Mouse (Mus musculus) olfactory bulb, adult 2 months (tissue): Measurements from ENCODE around the gene Myl6. TPM values are rescaled to one million over a fixed set of nuclear protein-coding genes. Genes with fewer than 3 reads are reported as not detected.

Experiments
- H3K27ac ChIP-seq: fragments of 200-500 bp; 2 replicates; pipeline ENCODE4 v1.5.1; 2012; ENCODE audit warnings: low read depth, low read length; ENCODE audit not compliant: insufficient read depth
- H3K4me1 ChIP-seq: fragments of 200-500 bp; 2 replicates; pipeline ENCODE4 v1.6.1; 2012; ENCODE audit warnings: low read length; ENCODE audit not compliant: control insufficient read depth, insufficient read depth
- H3K4me3 ChIP-seq: fragments of 200-500 bp; 2 replicates; pipeline ENCODE4 v1.5.1; 2012; ENCODE audit warnings: mild to moderate bottlenecking, low read depth, low read length, moderate library complexity; ENCODE audit not compliant: insufficient read depth
- CTCF ChIP-seq: fragments of 200-500 bp; IDR thresholded peaks from 2 replicates; pipeline ENCODE4 v1.5.1; 2012; ENCODE audit warnings: low read depth, mild to moderate bottlenecking, low read length, moderate library complexity; ENCODE audit not compliant: insufficient read depth
- POLR2A ChIP-seq: fragments of 200-500 bp; IDR thresholded peaks from 2 replicates; pipeline ENCODE4 v1.6.1; 2012; ENCODE audit warnings: mild to moderate bottlenecking, low read depth, low read length, moderate library complexity; ENCODE audit not compliant: insufficient read depth
- WGBS: fragments of 180-500 bp; shearing (Covaris S2); methylation state at CpG from one replicate; pipeline ENCODE4 v1.1.7; 2018; 5-methylcytosine and 5-hydroxymethylcytosine counted together
- polyA plus RNA-seq: library from polyadenylated mRNA; stranded (reverse); fragments of >200 nt; gene quantifications from 2 replicates; pipeline ENCODE4 v1.2.4, GENCODE M21; 2012; ENCODE audit warnings: low replicate concordance; ENCODE audit not compliant: missing spikeins, insufficient read depth, insufficient read length

Myl6 gene
- polyA plus RNA-seq, 1 experiment, result not detected

DNA sequence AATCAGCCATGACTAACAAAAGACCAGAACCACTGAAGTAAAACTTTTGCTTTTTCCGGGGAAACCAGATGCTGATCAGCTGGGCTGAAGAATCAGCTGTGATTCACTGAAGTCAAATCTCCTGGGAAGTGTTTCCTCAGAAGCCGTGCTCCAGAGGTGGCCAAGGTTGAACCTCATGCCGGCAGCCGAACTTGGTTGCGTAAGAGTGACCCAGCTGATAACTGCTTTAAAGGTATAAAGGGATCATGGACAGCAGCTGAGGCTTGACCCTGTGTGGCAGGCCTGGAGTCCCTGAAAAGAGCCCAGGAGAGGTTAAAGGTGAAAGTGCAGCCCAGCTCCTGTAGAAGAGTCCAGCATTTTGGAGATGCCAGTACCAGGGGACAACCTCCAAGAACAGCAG lies 8.4 kb upstream of the Myl6 start:
- TF ChIP-seq POLR2A (no peak), CTCF (no peak)
- Histone ChIP-seq H3K4me3 (no peak overlapping the region), H3K27ac (no peak overlapping the region), H3K4me1 (0 out of 2 replicates have a peak, but pooled peaks cover 4% of the 10 kb centered on the region)
- 74% methylated on average over 5 of the region's 5 CpGs for WGBS

DNA sequence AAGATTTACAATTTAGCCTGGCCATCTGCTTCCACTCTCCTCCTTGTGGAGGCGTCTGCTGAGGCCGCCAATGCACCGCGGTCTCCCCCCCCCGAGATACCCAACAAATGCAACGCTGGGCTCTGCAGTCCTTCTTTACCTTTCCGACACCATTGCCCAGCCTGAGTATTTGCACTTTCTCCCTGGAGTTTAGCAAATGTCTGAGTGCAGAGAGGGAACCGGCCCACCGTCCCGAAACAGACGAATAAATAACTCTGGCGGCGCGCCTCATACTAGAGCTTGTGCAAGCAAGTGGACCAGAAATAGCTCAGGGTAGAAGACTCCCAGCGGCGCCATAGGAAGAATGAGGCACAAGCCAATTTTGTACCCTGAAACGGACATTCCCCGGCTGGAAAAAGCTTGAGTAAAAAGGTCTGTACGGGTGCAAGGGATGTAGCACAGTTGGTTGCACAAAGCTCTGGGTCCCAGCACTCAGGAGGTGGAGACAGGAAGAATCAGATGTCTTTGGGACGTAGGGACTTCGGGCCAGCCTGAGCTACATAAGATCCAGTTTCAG lies 5.2 kb upstream of the Myl6 start:
- Histone ChIP-seq H3K4me1 (peaks cover 19% of the 10 kb centered on the region), H3K4me3 (peak overlapping the region; percentile 61), H3K27ac (peak overlapping the region; percentile 68)
- no peak for TF ChIP-seq POLR2A
- TF ChIP-seq CTCF, result no peak
- WGBS, result under 1% methylated on average over 21 of the region's 21 CpGs

DNA sequence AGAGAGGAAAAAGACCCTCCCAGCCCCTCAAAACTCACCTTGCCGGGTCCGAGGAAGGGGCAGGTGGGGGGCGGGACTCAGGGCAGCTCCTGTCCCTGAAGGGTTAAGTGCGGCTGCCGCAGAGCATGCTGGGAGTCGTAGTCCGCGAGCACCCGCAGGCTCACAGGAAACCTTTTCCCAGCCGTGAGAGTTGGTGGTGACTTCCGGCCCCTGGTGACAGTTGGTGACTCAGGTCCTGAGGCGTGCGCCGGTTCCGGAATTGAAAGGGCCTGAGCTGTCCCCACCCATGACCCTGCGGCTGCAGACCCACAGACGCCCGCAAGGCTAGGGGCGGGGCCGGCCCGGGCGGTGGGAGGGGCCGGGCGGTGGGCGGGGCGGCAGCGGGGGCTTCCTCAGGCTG lies 4.6 kb upstream of the Myl6 start, which contains the start of gene Myl6b:
Gene Myl6b, minus strand, starts transcription at position 96 of the 400 bp plus-strand sequence.
- H3K4me1 ChIP-seq, result peaks cover 19% of the 10 kb centered on the region
- peak within 1 kb of the TSS; percentile 68 for H3K27ac ChIP-seq
- peak within 1 kb of the TSS; percentile 64 for H3K4me3 ChIP-seq
- TF ChIP-seq POLR2A (no peak), CTCF (no peak)
- 1% methylated on average over 27 of the region's 27 CpGs for WGBS

DNA sequence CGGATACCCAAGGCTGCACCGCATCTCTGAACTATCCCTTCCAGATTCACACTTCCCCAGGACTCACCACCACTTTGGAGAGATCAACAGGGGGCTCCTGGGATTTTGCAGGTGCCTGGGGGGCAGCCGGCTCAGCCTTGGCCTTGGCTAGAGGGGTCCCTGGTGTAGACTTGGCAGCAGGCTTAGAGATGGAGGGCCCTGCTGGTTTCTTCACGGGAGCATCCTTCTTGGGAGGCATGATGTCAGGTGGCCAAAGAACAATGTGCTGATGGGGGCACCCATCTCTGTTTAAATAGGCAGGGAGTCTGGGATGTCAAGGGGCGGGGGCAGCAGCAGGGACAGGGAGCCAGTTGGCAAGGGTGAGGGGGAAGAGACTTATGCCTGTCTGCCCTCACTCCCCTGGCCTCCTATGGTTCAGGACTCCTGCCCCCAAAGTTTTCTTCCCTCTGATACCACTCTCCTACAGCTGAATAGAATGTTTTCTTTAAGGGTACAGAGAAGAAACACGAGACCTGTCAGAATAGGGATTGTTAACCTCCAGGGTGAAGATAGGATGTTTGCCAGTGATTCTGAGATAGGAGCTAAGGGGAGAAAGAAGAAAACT lies 3.3 kb upstream of the Myl6 start:
- Histone ChIP-seq H3K4me3 (no peak overlapping the region), H3K27ac (no peak overlapping the region), H3K4me1 (peaks cover 19% of the 10 kb centered on the region)
- WGBS, result 53% methylated on average over 6 of the region's 6 CpGs
- no peak for TF ChIP-seq CTCF
- TF ChIP-seq POLR2A, result no peak

DNA sequence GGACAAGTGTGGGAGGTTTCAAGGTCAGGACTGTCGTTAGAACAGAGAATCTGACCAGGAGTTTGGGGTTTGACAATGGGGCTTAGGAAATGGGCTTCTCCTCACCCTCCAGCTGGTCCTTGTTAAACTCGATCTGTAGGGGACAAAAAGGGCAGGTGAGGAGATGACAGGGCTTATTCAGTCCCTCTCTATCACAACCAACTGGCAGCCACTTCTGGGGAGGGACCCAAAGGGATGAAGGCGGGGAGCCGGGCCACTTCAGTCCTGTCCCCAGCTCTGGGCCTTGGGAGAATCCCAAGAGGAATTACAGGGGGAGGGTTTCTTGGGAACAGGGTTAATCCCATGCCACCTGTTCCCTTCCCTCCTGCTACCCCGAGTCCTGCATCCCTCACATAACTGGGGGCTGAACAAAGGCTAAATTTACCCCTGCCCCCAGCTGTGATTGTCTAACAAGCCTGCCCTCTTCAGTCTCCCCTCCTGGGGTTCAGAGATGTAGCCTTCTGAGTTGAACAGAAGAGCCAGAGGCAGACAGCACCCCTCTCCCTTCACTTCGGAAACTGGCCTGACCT lies 2.6 kb upstream of the Myl6 start:
- Histone ChIP-seq H3K4me3 (no peak overlapping the region), H3K27ac (no peak overlapping the region), H3K4me1 (peaks cover 23% of the 10 kb centered on the region)
- WGBS, result 33% methylated on average over 6 of the region's 6 CpGs
- no peak for TF ChIP-seq POLR2A
- TF ChIP-seq CTCF, result no peak

DNA sequence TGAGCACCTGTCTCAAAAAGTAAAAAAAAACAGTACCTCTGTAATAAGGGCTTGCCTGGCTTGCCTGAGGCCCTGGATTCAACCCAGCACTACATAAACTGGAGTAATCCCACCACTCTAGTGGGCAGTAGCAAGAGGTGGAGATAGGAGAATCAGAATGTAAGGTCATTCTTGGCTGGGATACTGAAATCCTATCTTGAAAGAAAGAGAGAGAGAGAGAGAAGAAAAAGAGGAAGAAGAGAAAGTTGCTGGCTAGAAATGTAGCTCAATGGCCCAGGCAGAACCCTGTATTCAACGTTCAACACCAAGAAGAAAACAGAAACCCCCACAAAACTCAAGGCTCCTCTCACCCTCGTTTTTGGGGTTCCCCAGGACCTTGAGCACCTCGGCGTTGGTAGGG lies 2.0 kb upstream of the Myl6 start:
- H3K4me1 ChIP-seq, result peaks cover 29% of the 10 kb centered on the region
- no peak overlapping the region for H3K27ac ChIP-seq
- WGBS, result 75% methylated on average over 4 of the region's 4 CpGs
- H3K4me3 ChIP-seq, result no peak overlapping the region
- TF ChIP-seq CTCF (no peak), POLR2A (no peak)

DNA sequence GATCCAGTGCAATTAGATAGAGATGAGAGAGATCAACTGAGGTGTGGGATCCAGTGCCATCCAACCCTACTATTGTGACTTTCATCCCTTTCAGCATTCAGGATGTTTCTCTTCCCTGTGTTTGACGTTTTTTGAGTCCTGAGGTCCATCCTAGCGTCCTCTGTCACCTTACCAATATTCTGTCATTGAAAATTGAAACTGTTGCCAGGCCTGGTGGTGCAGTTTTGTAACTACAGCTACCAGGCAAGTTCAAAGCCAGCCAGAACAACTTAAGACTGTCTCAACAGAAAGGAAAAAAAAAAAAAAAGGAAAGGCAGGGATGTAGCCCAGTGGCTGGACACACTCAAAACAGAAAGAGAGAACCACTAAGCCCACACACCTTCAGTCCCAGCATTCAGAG lies 1.3 kb upstream of the Myl6 start:
- Histone ChIP-seq H3K4me1 (peaks cover 30% of the 10 kb centered on the region), H3K27ac (peak overlapping the region; percentile 96), H3K4me3 (no peak overlapping the region)
- no peak for TF ChIP-seq CTCF
- WGBS, result 66% methylated on average over 2 of the region's 2 CpGs

DNA sequence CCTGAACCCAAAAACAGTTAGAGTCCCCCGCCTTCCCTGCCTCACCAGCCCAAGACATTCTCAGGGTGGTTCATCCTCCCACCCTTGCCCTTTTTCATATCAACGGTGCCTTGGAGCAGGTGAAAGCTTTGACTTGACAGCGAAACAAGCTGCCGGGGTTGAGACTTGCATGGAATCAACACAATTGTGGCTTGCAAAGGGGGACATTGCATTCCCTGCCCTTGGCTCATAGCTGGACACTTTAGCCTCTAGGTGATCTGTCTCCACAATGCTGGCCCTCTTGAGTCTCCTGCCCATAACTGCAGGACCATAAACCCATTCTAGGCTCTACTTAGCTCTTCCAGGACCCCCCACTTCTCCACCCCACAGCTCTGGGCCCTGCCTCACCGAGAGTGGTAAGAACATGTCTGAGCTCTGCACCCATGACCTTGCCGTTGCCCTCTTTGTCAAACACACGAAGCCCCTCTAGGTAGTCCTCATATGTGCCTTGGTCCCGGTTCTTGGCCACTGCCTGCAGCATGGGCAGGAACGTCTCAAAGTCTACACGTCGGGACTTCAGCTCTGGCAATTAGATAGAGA lies 811 bp upstream of the Myl6 start:
- no peak for TF ChIP-seq POLR2A
- TF ChIP-seq CTCF, result no peak
- Histone ChIP-seq H3K27ac (peak overlapping the region; percentile 96), H3K4me1 (peaks cover 35% of the 10 kb centered on the region), H3K4me3 (peak overlapping the region; percentile 75)
- 42% methylated on average over 11 of the region's 11 CpGs for WGBS

DNA sequence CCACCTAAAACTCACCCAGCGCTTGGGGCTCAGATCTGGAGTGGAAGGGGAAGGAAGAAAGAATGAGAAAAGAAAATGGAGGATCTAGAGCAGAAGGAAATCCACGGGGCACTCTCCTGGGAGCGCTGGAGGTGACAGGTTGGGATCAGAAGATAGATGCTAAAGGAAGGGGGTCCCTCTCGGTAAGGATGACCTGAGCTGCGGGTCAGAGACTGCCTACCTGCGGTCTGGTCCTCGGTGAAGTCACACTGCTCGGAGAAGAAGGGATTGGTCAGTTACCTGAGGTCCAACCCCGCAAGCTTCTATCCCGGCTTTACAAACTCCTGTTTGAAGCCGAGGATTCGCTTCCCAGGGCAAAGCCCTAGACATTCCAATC lies 638 bp downstream of the Myl6 start:
- peak overlapping the region; percentile 78 for H3K27ac ChIP-seq
- peaks cover 42% of the 10 kb centered on the region for H3K4me1 ChIP-seq
- TF ChIP-seq POLR2A (no peak), CTCF (no peak)
- WGBS, result under 1% methylated on average over 12 of the region's 12 CpGs
- H3K4me3 ChIP-seq, result peak overlapping the region; percentile 75
